Mouse (Mus musculus) thymus, adult 2 months (tissue): Measurements from ENCODE around the gene Kif5c.

ENCODE experiments used
- CTCF ChIP-seq: fragments of 200-500 bp; IDR thresholded peaks from 2 replicates; pipeline ENCODE4 v1.5.1; 2012; ENCODE audit warnings: mild to moderate bottlenecking, control low read depth, low read length, moderate library complexity, borderline replicate concordance; ENCODE audit not compliant: control insufficient read depth, poor library complexity, insufficient read depth; ENCODE audit errors: extremely low read depth
- POLR2A ChIP-seq: fragments of 200-500 bp; IDR thresholded peaks from 2 replicates; pipeline ENCODE4 v1.6.1; 2012; ENCODE audit warnings: mild to moderate bottlenecking, low read length, control low read depth, moderate library complexity; ENCODE audit not compliant: control insufficient read depth, poor library complexity, insufficient read depth; ENCODE audit errors: extremely low read depth

- TF ChIP-seq CTCF (no peak), POLR2A (no peak)
Observed at GRCm38 (mm10) chr2:49749730-49750576, 130.9 kb downstream of the Kif5c start.
